Mouse (Mus musculus) left cerebral cortex, postnatal 4 days (tissue): ENCODE data around the gene Mamstr. TPM values are rescaled to one million over a fixed set of nuclear protein-coding genes. Genes with fewer than 3 reads are reported as not detected.
"Not testable (repeated sequence)": the region's sequence is repeated elsewhere in the genome, so short reads cannot be mapped to it uniquely, and the experiment has no call there.

ENCODE experiments used
- DNase-seq: peaks from one replicate; pipeline ENCODE4 v3.0.0-alpha.2; 2022
- intact Hi-C: fragments of 180-260 bp; cut with DNase I; formaldehyde crosslinking; loops from one replicate; pipeline ENCODE4 v1.15.1; 2025
- total RNA-seq, 2 experiments: library from RNA; stranded (reverse); gene quantifications; 2 replicates each; pipeline ENCODE4 v1.2.3; 2021

Gene Mamstr
- total RNA-seq, 2 experiments from 2014 or later: 1.7 to 2.6 TPM

DNA sequence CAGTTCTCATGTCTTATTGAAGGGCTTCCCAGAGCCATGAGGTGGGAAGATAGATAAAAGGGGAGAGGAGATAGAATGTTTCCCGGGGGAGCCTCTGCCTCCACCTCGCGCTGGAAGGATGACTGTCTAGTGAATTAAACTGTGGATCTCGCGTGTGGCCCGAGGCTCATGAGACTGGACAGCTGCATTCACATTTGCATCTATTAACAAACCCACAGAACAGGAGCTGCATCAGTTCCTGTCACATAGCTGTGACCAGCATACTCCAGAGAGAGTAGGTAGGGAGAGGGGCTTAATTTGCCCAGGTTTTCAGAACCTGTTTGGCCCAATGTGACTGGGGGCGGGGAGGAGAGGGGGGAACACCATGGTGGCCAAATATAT, 5.8 kb downstream of the Mamstr start:
- intact Hi-C loops: no loop called here
- no peak for DNase-seq

DNA sequence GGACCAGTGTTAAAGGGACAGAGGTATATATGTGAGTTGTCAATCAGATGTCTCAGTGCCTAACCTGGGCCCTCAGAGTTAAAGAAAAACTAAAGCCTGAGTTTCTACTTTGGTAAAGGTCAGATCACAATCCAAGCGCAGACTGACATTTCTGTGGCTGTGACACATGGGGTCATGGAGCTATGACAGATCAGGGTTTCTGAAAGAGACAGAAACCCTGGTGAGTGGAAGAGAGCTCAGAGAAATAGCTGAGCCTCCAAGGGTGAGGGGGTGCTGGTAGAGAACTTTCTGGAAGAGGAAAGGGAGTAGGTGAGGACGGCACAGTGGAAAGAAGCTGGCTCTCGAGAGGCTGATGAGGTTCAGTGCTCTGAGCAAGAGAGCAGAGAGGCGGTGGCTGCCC, 6.9 kb downstream of the Mamstr start:
- DNase-seq: no peak
- intact Hi-C loops: no loop called here

DNA sequence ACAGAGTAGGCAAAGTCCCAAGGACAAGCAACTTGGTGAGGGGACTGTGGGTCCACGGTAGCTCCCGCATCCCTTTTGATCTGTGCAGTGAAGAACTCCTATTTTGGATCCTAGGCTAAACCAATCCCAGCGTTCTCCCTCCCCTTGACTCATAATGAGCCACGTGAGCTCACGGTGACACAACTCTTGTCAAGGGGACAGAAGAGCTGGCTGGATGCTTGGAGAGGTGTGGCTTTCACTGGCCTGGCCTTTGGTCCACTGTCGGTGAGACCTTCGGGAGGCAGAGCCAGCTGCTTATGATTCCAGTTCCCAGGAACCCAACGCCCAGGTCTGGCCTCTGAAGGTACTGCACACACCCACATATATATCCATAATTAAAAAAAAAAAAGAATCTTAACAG, 9.6 kb downstream of the Mamstr start:
- intact Hi-C loops: no loop called here
- no peak for DNase-seq

DNA sequence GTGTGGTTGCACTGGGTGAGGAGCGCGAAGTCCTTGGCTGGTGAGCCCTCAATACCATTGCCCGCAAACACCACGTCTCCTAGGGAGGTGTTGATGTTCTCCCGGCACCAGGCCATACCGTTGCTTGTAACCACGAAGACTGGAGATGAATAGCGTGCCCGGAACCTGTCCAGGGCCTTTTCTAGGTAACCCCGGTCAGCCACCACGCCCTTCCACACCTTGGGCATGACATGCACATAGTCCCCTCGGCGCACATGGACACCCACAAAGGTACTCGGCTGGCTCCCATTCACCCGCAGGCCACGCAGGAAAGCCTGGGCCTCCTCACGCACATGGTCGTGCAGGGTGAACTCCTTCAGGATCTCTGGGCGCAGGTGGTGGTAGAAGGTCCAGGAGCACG, 10.7 kb downstream of the Mamstr start:
- intact Hi-C loops, DNase-seq: not testable (repeated sequence)

DNA sequence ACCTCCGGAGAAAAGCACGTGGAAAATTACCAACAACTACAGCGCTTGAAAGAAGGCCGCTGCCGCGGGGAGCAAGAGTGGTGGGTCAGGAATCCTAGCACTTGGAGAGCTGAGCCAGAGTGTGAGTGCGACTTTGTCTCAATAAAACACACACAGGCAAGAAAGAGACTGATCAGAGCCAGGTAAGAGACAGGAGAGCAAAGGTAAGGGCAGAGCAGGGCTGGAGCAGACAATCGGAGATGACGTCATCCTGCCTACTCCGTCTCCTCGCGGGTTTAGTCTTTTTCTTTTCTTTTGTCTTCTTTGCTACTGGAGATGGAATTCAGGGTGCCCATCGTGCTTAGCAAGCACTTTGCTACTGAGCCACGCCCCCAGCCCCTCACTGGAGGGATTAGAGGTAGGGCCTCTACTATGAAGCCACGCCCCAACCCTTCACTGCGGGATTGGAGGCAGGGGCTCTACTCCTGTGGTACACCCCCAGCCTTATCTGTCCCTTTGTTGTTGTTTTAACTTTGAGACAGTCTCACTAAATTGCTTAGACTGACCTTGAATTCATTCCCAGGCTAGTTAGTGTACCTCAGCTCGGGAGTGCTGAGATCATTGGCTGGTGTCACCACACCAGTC, 14.8 kb downstream of the Mamstr start:
- intact Hi-C loops: no loop called here

DNA sequence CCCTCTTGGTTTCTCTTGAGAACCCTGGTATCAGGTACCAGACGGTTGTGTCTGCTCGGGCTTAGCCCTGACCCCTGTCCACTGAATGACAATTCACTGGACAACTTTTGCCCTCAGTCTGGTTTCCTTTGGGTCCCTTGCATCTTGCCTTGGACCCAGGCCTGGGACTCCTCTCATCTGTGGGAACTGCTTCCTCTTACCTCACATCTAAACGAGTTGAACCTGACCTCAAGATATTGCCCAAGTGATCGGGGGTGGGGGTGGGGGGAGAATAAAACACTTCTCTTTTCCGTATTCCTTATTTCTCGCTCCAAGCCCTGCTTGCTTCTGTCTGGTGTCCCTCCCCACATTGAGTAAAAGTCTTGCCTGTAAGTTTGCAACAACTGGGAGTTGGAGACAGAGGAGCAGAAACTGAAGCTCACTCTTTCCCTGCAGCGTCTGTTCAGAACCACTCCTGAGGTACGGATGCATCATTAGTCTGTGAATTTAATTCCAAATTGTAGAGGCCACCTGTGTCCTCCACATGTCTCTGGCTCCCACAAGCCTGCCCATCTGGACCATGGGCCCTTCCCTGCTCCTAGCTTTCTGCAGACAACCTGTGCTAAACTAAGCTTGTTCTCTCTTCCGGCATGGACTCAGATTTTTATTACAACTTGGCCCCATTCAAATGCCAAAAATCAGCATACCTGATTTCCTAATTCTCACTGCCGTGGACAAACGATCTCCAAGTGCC, 21.1 kb downstream of the Mamstr start:
- DNase-seq: no peak
- intact Hi-C loops: no loop called here

More for the DNA sequence above, 14.8 kb downstream of the Mamstr start:
- no peak for DNase-seq

DNA sequence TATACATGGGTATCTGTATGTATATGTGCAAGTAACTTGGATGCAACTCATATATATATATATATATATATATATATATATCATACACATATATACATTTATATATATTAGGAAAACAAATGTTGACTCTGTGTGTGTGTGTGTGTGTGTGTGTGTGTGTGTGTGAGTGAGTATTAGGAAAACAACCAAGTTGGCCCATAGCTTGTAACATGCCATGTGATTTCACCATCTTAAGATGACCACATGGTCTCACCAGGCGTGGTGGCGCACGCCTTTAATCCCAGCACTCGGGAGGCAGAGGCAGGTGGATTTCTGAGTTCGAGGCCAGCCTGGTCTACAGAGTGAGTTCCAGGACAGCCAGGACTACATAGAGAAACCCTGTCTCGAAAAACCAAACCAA, 21.9 kb downstream of the Mamstr start:
- intact Hi-C loops, DNase-seq: not testable (repeated sequence)

DNA sequence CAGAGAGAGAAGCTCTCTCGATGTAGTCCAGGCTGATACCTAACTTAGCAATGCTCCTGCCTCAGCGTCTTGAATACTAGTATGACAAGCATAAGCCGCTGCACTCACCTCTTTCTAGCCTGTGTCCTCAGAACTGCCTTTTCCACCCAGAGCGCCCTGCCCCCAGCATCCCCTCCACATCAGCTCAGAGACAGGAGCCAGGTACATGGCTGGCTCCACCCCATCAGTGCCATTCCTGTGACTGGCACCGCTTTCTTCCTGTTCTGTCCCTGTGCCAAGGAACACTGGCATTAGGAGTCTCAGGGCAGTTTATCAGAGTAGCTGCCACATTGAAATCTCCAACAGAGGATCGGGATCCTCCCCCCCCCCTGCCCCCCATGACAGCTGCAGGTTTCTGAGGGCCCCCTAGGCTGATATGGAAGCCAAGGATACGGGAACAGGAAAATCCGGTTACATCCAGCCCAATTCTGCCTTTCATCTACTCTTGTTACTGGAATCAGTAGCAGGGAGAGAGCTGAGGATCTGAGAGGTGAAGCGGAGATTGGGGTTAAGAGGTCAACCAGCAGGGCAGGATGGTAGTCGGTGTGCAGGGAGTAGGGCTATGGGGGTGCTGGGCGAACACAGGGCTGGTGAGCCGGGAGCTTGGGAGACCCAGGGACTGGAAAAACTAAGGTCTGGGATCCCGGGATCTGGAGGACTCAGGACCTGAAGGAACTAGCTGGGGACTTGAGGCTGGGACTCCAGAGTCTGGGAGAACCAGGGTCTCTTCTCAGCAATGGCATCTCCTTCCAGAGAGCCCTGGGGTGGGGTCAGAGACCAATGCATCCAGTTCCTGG, 25.7 kb downstream of the Mamstr start:
- no peak for DNase-seq
- intact Hi-C loops: no loop called here

DNA sequence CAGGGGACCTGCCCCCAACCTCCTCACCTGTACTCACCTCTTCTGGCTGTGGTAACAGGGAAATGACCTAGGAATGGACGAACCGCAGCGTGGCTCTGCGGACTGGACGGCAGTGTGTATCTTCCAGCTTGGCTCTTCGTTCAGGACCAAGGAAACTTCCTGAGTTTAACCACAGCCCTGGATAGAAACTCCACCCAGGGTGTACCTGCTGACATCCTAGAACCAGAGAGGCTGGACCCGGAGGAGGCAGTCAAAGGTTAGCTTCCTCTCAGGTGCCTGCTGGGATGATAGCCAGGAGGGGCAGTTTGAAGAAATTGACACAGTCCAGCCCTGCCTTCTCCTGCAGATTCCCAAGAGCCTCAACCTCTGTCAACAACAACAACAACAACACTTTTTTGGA, 26.4 kb downstream of the Mamstr start, which contains the start of gene Fut2:
Gene Fut2, minus strand, starts transcription at position 234 of the 400 bp plus-strand sequence.
- intact Hi-C loops: no loop called here
- no peak for DNase-seq

DNA sequence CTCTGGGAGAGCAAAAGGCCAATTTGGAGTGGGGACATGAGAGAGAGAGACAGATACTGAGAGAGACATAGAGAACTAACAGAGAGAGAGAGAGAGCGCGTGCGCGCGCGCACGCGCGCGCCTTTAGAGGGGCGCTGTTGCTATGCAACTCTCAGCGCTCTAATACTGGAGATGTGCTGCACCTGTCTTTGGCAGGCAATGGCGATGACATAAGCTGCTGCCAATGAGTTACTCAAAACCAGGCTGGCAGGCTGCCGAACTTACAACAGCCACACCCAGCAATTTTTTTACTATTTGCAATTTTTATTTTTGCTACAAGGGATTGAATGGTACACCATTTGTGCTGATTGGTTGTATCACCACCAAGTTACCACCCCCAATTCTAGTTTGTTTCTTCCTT, 28.0 kb downstream of the Mamstr start:
- intact Hi-C loops: no loop called here
- DNase-seq: no peak

DNA sequence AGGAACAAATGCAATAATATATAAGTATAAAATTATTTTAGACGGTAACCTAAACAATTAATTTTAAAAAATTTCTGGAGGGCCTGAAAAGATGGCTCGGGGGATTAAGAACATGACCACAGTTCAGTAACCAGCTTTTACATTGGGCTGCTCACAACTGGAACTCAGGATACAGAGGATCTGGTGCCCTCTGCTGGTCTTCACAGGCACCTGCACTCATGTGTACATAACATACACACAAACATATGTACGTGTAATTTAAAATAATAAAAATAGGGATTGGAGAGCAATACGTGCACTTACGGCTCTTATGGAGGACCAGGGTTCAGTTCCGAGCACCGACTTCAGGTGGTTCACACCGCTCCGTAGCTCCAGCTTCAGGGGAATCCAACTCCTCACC, 29.1 kb downstream of the Mamstr start:
- intact Hi-C loops: no loop called here
- DNase-seq: no peak

DNA sequence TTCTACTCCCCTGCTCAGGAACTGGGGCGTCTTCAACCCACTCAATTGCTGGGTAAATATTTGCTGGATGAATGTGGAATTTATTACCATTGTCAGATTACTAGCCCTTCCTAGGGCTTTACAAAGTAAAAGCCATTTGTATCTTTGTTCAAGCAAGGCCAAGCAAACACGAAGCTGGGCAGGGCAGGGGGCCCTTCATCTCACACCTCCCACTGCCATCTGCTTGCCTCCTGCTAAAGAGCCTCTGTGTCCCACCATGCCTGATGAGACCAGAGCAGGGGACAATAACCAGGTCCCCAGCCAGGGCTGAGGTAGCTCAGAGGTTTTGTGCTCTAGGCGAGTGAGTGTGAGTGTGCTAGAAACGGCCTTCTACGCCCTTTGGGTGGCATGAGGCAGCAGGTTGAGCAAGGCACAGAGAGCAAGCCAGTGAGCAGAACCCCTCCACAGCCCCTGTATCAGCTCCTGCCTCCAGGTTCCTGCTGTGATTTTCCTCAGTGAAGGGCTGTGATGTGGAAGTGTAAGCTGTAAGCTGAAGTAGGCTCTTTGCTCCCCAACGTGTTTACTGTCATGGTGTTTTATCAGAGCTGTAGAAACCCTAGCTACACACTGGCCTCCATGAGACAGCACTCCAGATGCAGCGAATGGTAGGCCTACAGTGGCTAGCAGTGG, 38.0 kb downstream of the Mamstr start:
- intact Hi-C loops: no loop called here
- DNase-seq: no peak

DNA sequence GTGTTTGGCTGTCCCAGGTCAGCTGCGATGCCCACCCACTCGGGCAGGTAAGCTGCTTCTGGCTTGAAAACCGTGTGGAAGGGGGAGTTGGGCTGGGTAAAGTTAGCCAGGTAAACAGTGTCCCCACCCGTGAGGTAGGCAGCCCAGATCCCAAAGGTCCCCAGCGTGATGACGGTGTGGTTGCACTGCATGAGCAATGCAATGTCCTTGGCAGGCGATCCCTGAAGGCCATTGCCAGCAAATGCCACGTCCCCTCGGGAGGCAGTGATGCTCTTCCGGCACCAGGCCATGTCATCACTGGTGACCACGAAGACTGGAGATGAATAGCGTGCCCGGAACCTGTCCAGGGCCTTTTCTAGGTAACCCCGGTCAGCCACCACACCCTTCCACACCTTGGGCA, 38.7 kb downstream of the Mamstr start:
- no peak for DNase-seq
- intact Hi-C loops: no loop called here

DNA sequence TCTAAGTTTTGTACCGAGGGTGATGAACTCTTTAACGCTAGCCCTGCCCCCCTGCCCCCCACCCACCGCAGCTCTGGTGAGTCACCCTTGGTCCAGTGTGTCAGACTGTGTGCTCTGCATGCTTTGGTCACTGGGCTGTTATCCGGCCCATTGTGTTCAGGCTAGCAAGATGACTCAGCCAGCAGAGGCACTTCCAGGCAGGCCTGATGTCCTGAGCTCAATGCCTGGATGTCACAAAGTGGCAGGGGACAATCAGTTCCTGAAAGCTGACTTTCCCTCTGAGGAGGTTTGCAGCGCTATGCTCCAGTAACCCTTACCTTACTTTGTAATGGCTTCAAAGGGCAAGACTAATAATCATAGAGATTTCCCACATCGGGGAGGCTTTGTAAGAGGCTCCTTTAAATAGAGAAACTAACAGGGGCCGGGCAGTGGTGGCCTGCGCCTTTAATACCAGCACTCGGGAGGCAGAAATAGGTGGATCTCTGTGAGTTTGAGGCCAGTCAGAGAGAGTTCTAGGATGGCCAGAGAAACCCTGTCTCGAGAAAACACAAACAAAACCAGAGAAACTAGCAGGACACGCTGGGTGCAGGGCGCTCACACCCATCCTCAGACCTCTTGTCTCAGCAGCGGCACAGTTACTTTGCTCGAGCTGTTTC, 40.3 kb downstream of the Mamstr start:
- DNase-seq: no peak
- intact Hi-C loops: loop anchor here (10.0 kb wide), 1 partner anchor 85 kb away; no protein-coding TSS in a partner anchor

DNA sequence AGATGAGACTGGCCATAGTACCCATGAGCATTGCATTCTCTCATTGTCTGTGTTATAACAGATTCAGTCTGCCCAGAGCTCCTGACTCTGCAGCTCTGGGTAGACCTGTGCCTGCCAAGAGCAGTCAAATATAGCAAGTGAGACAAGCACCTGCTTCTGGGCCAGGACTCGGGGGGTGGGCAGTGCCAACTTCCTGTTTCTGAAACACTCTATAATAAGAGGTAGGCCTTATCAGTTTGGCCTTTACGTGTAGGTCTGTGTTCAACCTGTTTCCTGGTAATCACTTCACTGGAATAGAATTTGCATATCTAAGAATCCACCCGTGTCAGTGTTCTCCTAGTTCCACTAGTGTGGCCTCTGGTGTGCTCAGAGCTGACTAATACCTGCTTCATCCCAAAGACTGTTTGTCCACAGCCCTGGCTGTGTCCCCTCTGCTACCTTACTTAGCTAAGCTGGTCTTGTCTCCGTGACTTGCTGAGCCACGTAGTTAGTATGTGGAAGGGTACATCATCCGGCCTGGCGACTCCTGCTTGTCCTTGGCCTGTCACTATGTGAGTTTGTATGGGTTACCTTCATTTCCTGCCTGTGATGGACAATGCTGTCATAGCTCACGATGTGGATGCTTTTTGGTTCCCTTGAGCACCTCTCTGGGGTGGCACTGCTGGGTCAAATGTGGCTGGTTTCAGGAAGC, 41.4 kb downstream of the Mamstr start:
- intact Hi-C loops: loop anchor here (10.0 kb wide), 1 partner anchor 86 kb away; no protein-coding TSS in a partner anchor
- no peak for DNase-seq

DNA sequence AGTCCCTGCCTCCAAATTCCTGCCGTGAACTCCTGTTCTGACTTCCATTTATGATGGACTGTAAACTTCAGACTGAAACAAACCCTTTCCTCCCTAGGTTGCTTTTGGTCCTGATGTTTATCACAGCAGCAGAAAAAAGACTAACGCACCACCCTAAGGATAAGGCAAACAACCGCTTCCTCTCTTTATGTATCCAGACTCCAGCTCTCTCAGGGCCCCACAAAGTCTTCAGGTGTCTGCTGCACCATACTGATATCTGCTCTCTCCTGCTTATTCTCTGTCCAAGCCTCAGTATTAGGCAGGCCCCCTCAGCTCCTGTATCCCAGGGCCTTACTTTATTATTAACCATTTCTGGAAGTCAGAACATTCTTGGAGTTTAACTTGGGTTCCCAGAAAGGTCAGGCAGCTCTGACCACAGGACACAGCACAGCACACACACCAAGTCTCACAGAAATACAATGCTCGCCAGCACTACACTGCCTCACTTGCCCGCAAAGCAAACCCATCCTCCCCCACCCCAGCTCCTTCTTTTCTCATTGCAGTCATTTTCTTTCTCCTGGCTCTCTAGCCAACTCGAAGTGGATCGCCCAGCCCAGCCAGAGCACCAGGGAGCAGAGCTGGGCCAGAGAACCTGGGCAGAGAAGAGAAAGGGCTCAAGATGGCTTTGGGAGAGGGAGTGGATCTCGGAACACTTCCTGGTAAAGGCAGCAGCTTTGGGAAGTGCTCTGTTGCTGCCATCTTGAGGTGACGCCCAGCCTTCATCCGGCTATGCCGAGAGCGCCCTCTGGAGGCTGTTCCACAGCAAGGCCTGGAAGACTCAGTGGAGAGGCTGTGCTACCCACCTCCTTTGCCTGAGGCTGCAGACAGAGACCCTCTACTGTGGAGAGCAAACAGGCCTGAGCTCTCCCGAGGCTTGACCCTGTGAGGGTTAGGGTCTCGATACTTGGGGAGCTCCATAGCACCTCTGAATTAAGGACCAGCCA, 42.7 kb downstream of the Mamstr start:
- intact Hi-C loops: loop anchor here (10.0 kb wide), 1 partner anchor 88 kb away; no protein-coding TSS in a partner anchor
- DNase-seq: peak; percentile 94

DNA sequence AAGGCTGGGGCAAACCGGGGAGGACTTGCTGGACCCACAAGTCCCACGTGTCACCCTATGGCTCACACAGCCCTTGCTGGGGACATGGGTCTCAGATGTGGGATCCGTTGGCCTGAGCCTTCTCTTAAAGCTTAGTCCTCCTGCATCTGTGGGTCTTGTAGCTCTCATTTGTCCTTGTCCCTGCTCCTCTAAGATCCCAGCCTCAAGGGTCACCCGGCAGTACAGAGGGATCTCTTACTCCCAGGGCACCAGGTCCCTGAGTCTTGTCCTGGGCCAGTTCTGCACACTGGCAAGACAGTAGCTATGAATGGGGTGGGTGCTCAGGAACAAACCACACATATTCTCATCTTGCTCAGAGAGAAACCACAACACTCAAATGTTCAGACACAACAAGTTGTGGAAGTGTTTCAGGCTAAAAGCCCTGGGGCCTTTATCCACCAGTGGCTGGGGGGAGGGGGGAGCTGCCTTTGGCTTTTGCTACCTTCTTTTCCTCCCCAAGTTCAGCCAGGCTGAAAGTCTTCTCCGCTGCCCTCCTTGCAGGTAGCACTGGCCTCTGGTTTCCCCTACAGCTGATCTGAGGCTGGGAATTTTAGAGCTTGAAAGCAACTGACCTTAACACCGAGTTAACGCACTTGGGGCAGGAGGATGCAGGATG, 43.7 kb downstream of the Mamstr start, which contains the start of gene Ntn5:
Gene Ntn5, plus strand, starts transcription at position 627 of the 655 bp plus-strand sequence.
- intact Hi-C loops: loop anchor here (10.0 kb wide), 1 partner anchor 89 kb away; no protein-coding TSS in a partner anchor
- DNase-seq: no peak

DNA sequence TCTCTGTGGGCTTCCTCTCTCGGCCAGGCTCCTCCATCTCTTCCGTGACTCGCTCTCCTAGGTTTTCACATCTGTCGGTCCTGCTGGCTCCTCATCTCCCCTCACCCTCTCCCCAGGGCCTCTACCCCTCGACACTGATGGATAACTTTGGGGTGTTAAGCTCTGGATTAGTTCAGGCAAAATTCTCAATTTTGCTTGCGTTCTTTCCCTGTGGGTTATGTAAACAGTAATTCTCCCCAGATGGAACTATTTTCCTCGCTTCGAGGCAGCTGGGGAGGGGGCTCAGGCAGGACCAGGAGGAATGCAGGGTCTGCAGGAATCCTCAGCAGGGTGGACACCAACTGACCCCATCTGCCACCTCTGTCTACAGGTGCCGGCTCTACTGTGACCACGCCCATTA, 46.0 kb downstream of the Mamstr start:
- DNase-seq: no peak
- intact Hi-C loops: loop anchor here (10.0 kb wide), 1 partner anchor 91 kb away; no protein-coding TSS in a partner anchor
